23 mouse cellular contexts compared by ENCODE assay signal in genomic region chr1:39781835-39782234, GRCm38 (mm10). TPM values are rescaled to one million over a fixed set of nuclear protein-coding genes. Genes with fewer than 3 reads are reported as not detected.
DNase-seq lines count a peak whose midpoint lies in the region; ATAC-seq lines count a peak whose summit lies in the region.
"Had no signal": no experiment of that assay in that cellular context is flagged by ENCODE, and none has a peak within 500 bp of the region (broad histone marks: within the 10 kb centered on the region; RNA-seq: fewer than 3 reads in every experiment).

No protein-coding gene starts in this region.

- DNase-seq in liver = no peak
- DNase-seq: adrenal gland, adult 2 months; adrenal gland, adult 8-10 months; adrenal gland, postnatal 10 days; adrenal gland, postnatal 14 days; adrenal gland, postnatal 25 days; adrenal gland, postnatal 36 days; B cell, adult 2 months; cerebellum, adult 11 months; cerebellum, adult 11-12 months; cerebellum, adult 18-20 months had no signal

- peak; percentile 53 for ATAC-seq in granulocyte monocyte progenitor cell, adult 5-6 weeks (replicated peaks; ENCODE audit: poor library complexity, severe bottlenecking)
- ATAC-seq in monocyte, adult 5-6 weeks (replicated peaks; ENCODE audit: insufficient number of reproducible peaks, low FRiP score, low TSS enrichment, poor library complexity, severe bottlenecking) = 0 out of 2 replicates have a peak, but pooled peaks have one; percentile 54
- ATAC-seq in megakaryocyte progenitor cell, adult 5-6 weeks (replicated peaks; ENCODE audit: poor library complexity) = no peak
- ATAC-seq: activated CD4-positive, CD25-positive, alpha-beta regulatory T cell, adult 4 months; CD4-positive, CD25-positive, alpha-beta regulatory T cell, adult 4 months; Patski had no signal

RNA-seq across cellular contexts. Expression of gene Gm3646, which starts 23.3 kb away (rescaled TPM):
- total RNA-seq in granulocyte monocyte progenitor cell, adult 5-6 weeks (2014; fragmentation: Nextera tagmentation) = not detected in 2 replicates
- not detected in 2 replicates for total RNA-seq in granulocyte monocyte progenitor cell, adult 5-6 weeks (2017)
- not detected in 3 replicates for total RNA-seq in monocyte, adult 5-6 weeks (2017)
- total RNA-seq in megakaryocyte progenitor cell, adult 5-6 weeks (2015) = not detected in 2 replicates
- not detected in 2 replicates for total RNA-seq in megakaryocyte progenitor cell, adult 5-6 weeks (2017)
- total RNA-seq: adrenal gland, adult 18-20 months; adrenal gland, adult 2 months; adrenal gland, adult 8-10 months; adrenal gland, postnatal 10 days; adrenal gland, postnatal 14 days; adrenal gland, postnatal 25 days; adrenal gland, postnatal 36 days; adrenal gland, postnatal 4 days; CH12.LX; ES-E14; G1E; MEL had no signal
